Mouse (Mus musculus): ENCODE data around the gene Fra10ac1.

Fra10ac1 gene

GRCm38 (mm10) chr19:38223905-38224684 is at the start of gene Fra10ac1:
Gene Fra10ac1, minus strand, starts transcription at chr19:38224156.
- DNase-seq (ENCODE audit: low spot score in 2 of 2) = peak; percentile 85 to 96

- no peak for DNase-seq (ENCODE audit: low spot score in 2 of 2)
Observed at GRCm38 (mm10) chr19:38271071-38271470, 47.1 kb upstream of the Fra10ac1 start.

DNA sequence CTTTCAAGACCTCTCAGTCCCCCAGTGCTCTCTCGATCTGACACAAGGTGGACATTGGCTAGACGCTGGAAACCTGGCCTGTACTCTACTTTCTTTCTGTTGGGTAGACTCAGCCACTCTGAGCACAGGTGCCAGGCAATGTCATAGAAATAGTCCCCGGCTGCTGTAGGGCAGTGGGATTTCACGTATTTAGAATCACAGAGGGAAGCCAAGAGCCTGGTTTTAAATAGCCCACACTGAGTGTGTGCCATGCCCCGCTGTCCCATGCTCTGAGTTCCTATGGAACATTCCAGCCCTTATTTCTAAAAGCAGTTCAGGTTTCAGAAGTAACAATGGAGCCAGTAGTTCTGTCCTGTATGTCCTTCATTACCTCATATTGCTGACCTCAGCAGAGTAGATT is 43.5 kb upstream of the Fra10ac1 start:
- DNase-seq (ENCODE audit: low spot score in 2 of 2) = no peak

- no peak for DNase-seq (ENCODE audit: low spot score in 2 of 2)
Observed at GRCm38 (mm10) chr19:38265767-38266166, 41.8 kb upstream of the Fra10ac1 start.

DNA sequence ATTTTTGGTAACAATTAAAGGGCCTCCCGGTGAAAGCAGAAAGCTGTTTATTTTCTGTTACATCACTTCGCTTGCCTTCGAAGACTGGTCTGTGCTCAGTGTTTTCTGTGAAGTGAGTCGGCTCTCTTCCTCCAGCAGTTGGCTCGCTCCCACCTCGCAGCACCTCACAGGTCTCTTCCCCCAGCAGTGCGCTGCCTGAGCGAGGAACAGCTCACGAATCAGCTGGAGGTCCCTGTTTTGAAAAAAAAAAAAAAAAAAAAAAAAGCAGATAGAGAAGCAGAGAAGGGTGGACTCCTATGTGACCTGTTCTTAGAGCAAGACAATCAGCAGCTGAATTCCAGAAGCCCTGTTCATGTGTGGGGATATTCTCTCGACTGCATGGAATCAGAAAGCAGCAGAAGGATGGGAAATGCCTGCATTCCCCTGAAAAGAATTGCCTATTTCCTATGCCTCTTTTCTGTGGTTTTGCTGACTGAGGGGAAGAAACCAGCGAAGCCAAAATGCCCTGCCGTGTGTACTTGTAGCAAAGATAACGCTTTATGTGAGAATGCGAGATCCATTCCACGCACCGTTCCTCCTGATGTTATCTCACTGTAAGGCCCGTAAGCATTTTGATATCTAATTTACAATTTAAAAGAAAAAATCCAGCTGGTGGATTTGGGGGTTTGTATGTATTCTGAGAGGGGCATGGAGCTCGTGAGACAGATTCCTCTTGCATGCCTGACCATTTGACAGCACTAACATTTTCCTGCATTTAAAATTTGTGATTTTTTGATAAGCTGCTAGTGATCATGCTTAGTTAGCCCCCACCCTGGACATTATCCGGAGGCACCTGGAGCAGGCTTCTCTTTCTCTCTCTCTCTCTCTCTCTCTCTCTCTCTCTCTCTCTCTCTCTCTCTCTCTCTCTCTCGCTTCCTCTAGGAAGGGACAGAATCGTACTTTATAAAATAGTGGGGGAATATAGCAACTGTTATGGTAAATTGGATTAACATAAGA is 40.8 kb upstream of the Fra10ac1 start, which contains the start of gene Lgi1:
TSS of gene Lgi1 (plus strand) at position 32 of the 996 bp plus-strand sequence.
- DNase-seq (ENCODE audit: low spot score in 2 of 2) = no peak

DNA sequence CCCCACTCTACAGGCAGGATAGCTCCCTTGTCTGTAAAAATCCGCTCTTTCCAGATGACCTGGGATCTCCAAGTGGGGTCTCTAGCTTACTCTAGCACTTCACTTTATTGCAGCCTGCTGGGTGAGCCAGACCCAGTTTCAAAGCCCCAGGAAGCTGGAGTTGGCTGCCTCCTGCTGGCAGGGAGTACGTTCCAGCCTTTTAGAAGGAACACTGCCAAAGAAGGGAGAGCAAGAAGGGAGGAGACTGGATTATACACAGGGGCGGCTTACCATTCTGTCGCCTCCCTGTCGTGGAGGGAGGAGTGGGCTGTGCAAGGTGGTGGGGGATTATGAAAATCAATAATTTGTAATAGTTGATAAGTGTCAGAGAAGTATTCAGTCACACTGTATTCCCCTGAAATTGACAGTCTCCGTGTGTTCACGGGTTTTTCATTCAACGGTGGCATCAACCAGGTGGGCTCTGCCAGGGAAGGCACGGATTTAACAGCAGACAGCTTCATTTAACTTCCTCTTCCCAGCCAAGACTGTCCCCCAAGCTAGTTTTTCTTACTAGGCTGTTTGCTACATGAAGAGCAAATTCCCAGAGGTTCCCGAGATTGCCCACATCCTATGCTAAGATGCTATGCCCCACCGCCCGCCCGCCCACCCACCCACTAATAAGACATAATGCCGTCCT is 40.0 kb upstream of the Fra10ac1 start:
- peak in 1 of 2 experiments; percentile 86 for DNase-seq (ENCODE audit: low spot score in 2 of 2)

GRCm38 (mm10) chr19:38261351-38261750 is 37.4 kb upstream of the Fra10ac1 start:
- no peak for DNase-seq (ENCODE audit: low spot score in 2 of 2)

GRCm38 (mm10) chr19:38260346-38260745 is 36.4 kb upstream of the Fra10ac1 start:
- no peak for DNase-seq (ENCODE audit: low spot score in 2 of 2)

DNA sequence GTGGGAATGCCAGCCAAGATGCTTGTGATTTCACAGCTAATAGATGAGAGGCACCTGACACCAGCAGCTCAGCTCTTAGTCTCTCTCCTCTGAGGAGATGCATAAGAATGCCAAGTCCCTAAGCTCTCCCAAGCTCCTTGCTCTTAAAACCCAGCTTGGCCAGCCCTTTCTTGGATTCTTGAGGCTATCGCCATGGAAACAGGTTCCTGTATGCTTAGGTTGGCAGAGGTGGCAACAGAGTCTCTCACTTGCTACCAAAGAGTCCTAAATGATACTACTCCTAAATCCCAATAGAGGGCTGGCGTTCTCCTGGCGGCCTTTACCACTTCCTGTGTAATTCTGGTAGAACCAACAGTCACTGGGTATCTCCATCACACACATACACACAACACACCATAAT is 35.5 kb upstream of the Fra10ac1 start:
- no peak for DNase-seq (ENCODE audit: low spot score in 2 of 2)

DNA sequence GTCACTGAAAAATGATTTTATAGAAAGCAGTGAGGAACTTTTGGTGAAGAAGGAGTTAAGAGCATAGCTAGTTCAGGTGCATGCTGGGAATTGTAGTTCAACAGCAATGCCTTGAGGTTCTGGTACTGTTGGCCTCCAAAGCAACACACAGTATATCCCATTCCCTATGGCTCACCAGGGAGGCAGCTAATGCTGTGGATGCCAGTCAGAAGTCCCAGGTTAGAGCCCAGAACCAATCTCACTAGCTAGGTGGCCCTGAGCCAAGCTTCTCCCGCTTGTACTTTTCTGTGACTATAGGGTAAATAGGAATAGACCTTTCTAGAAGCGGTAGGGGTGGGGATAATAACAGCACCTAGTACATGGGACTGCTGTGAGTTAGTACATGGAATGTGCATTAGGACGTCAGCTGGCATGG is 34.7 kb upstream of the Fra10ac1 start:
- DNase-seq (ENCODE audit: low spot score in 2 of 2) = no peak

DNA sequence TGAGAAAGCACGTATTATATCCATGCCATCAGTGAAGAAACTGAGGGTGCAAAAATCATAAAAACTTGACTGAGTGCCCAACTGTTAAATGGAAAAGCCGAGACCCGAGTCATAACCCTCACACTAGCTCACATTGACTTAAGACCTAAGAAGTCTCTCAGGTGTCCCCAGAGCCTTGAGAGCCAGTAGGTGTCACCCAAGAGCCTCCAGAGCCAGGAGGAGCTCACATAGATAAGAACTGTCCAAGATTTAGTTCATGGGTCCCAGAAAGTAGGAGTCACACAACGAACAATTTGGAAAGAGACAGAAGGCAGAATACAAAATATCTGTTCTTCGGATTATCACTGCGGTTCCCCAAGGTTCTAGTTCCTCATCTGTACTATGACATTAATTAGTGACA is 29.8 kb upstream of the Fra10ac1 start:
- peak in 1 of 2 experiments; percentile 68 for DNase-seq (ENCODE audit: low spot score in 2 of 2)

- no peak for DNase-seq (ENCODE audit: low spot score in 2 of 2)
Observed at GRCm38 (mm10) chr19:38249627-38250026, 25.7 kb upstream of the Fra10ac1 start.

- no peak for DNase-seq (ENCODE audit: low spot score in 2 of 2)
Observed at GRCm38 (mm10) chr19:38246177-38246622, 22.2 kb upstream of the Fra10ac1 start.

DNA sequence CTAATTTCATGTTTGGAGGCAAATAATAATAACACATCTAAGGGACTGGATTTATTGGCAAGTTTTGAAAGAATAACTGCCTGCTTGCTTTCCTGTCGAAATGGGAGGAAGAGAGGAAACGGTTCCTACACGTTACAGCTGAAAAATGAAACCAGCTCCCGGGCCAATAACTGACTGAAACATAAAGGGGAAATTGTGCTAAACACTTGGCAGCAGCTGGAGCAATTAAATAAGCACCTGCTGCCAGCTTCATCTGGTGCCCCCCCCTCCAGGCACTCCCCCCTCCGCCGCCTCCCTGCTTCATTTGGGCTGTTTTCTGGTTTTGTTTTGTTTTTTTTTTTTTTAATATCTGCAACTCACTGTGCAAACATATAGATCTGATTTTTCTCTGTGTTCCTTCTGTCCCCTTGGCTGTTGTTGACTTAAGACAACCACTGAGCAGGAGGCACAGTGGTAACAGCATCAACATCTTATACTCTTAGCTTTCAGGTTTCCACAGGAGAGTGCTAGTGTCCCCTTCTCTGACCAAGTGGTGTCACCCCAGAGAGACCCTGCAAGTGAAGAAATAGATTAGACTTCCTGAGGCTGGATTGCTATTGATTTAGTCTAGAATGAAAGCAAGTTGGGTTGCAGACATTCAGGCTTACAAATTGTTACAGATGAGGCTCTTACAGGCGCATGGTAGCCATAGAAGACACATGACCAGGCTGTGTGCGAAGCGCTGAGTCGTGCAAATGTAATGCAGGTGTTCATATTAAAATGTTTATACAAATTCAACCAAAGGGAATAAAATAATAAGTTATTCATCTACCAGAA is 21.6 kb upstream of the Fra10ac1 start:
- DNase-seq (ENCODE audit: low spot score in 2 of 2) = no peak

DNA sequence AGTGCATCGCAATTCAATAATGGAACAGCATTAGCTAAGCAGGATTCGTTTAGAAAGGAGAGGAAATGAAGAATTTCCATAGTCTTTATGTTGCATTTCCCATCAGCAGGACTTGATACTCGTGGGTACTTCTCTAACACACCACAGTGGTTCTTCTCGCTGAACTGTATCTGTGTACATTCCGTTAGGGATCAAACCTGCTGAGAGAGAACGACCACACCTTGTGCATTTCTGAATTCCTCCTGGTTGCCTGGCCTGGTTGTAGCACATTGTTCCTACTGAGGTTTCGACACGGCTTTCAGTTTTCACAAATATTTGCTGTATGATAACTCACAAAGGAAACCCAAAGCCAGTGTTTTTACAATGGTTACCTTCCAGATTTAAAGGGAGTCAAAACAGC is 20.8 kb upstream of the Fra10ac1 start:
- DNase-seq (ENCODE audit: low spot score in 2 of 2) = no peak

- DNase-seq (ENCODE audit: low spot score in 2 of 2) = no peak
Observed at GRCm38 (mm10) chr19:38242314-38242852, 18.4 kb upstream of the Fra10ac1 start.

DNA sequence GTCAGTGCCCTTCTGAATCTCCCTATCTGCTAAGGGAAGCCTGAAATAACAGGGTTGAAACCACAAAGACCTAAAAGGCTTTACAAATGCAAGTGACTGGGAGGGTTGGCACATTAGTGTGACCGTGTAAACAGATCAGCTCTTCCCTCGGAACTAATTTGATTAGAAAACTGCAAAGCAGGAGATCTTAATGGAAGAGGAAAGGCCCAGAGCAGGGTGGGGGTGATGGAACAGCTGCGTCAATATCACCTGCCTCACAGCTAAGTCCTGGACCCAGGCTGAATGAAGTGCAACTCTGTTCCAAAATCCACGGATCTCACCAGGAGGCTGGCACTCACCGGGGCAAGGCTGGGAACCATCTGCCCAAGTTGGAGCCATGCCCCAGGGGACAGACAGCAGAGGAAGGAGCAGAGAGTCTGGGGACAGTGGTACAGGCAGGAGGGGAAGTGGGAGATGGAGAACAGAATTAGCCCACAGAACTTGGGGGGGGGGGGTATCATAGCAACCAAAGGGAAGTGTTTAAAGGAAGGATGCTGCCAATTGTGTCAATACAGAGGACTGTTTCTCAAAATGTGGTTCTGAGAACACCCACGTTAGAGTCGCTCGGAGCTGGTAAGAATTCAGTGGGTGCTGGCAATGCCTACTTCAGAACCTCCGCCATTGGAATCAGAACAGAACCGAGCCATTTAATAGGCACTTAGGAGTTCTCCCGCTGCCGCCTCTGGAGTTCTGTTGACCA is 14.4 kb upstream of the Fra10ac1 start:
- DNase-seq (ENCODE audit: low spot score in 2 of 2) = peak in 1 of 2 experiments; percentile 83

DNA sequence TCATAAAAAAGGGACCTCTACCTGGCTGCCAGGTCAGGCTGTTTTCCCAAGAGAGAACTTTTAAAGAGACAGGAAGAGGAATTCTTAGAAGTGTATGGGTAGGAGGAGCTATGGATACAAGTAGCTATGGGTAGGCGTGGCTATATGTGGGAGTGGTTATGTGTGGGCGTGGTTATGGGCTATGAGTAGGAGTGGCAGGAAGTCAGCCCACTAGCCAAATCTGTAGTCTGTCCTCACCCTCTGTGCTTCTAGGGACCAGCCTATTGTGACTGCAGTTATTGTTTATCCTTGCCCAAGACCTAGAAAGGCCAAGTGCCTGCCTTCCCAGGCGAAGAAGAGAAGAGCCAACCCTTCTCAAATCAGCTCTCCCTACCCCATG is 13.9 kb upstream of the Fra10ac1 start:
- DNase-seq (ENCODE audit: low spot score in 2 of 2) = no peak

GRCm38 (mm10) chr19:38236526-38236925 is 12.6 kb upstream of the Fra10ac1 start:
- DNase-seq (ENCODE audit: low spot score in 2 of 2) = no peak

DNA sequence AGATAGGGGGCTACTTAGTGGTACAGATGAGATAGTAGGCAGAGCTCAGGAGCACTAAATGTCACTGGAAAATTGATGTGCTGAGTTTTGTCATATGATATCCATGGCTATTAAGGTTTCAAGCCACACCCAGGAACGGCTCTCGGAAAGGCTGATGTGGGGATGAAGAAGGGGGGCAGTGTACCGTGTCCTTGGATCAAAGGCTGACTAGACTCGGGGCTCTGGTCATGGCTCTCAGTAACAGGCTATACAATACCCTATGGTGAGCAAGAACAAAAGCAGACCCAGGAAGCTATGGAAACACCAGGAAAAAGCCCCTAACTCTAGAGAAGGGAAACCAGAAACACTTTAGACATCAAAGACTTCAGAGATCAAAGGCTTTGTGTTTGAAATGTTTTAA is 8.6 kb upstream of the Fra10ac1 start:
- DNase-seq (ENCODE audit: low spot score in 2 of 2) = no peak

Data from left cerebral cortex, adult 9 months (tissue).